Mouse (Mus musculus) lung, adult 2 months (tissue): Measurements from ENCODE around the gene Pllp.

Experiments used
- CTCF ChIP-seq: fragments of 200-500 bp; IDR thresholded peaks from 2 replicates; pipeline ENCODE4 v1.5.1; 2011; ENCODE audit warnings: mild to moderate bottlenecking, low read length, control low read depth; ENCODE audit not compliant: insufficient read depth
- POLR2A ChIP-seq: fragments of 200-500 bp; IDR thresholded peaks from 2 replicates; pipeline ENCODE4 v1.6.1; 2011; ENCODE audit warnings: low read depth, mild to moderate bottlenecking, control low read depth, low read length, borderline replicate concordance; ENCODE audit errors: extremely low read depth

DNA sequence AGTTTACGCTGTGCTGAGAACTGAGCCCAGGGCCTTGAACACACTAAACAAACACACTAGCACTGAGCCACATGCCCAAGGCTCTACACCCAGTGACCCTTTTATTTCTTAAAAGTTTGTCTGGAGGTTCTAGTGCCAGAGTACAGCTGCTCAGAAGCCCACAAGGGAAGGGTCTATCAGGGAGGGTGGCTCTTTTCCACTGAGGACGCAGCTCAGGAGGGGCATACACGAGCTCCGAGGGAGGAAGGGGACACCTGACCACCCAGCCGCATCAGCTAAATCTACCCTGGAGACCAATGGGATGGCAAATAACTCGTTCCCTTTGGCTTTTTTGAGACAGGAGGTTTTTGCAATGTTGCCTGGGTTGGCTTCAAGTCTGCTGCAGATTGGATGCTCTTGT lies 1.9 kb upstream of the Pllp start:
- TF ChIP-seq CTCF: no peak
- TF ChIP-seq POLR2A: no peak
